In the genomic region with DNA sequence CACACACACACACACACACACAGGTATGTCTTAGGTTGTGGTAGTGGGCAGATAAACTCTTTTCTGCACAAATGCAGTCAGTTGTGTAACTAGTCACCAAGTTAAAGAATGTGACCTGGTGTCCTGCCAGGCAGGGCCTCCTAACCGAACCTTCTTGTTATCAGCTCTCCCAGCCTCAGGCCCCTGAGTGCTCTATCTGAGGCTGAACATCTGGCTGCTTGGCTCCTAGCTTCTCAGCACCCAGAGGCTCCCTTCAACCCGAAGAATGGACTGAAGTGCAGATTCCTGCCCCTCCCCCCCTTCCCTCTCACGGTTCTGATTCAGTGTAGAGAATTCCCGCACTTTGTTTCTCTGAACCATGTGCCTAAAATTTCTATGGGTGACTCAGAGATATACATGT, we compare ENCODE assay signal across 8 mouse cellular contexts. TPM values are rescaled to one million over a fixed set of nuclear protein-coding genes. Genes with fewer than 3 reads are reported as not detected.
DNase-seq lines count a peak whose midpoint lies in the region; ATAC-seq lines count a peak whose summit lies in the region.

No protein-coding gene starts in this region.

- peak overlapping the region; percentile 78 for H3K27ac ChIP-seq in heart, embryonic 12.5 days (ENCODE audit: poor library complexity, severe bottlenecking)
- H3K27ac ChIP-seq in midbrain, embryonic 15.5 days, result no peak overlapping the region

- peaks cover 63% of the 10 kb centered on the region for H3K4me1 ChIP-seq in heart, embryonic 12.5 days (replicated peaks)
- H3K4me1 ChIP-seq in midbrain, embryonic 15.5 days, result peaks cover 34% of the 10 kb centered on the region

- DNase-seq in urinary bladder, postnatal 14 days (ENCODE audit: low spot score), result peak; percentile 25
- DNase-seq in urinary bladder, postnatal 10 days (ENCODE audit: low spot score), result no peak
- peak; percentile 40 to 41 for DNase-seq in kidney, postnatal 4 days
- DNase-seq in yolk sac, embryonic 10.5 days (ENCODE audit: low spot score), result peak; percentile 54
- no peak for DNase-seq in gastrocnemius, postnatal 10 days
- no peak for DNase-seq in left cerebral cortex, postnatal 36 days (ENCODE audit: low spot score in 2 of 2)

- WGBS in heart, embryonic 12.5 days, result 2% methylated on average over 4 of the region's 4 CpGs
- WGBS in midbrain, embryonic 15.5 days, result 20% methylated on average over 4 of the region's 4 CpGs

- peak overlapping the region; percentile 65 for H3K4me2 ChIP-seq in heart, embryonic 12.5 days
- H3K4me2 ChIP-seq in midbrain, embryonic 15.5 days, result no peak overlapping the region

- H3K36me3 ChIP-seq in heart, embryonic 12.5 days, result no peaks in the 10 kb centered on the region
- H3K36me3 ChIP-seq in midbrain, embryonic 15.5 days (replicated peaks), result no peaks in the 10 kb centered on the region

- peak; percentile 75 for ATAC-seq in heart, embryonic 12.5 days (ENCODE audit: insufficient number of reproducible peaks, low FRiP score)
- no peak for ATAC-seq in midbrain, embryonic 15.5 days (replicated peaks)

- intact Hi-C loops in left cerebral cortex, postnatal 36 days (cut with DNase I), result no loop called here

- H3K9ac ChIP-seq in heart, embryonic 12.5 days, result peak overlapping the region; percentile 21; the same call in 1 of the 2 replicates
- no peak overlapping the region for H3K9ac ChIP-seq in midbrain, embryonic 15.5 days

- H3K4me3 ChIP-seq in heart, embryonic 12.5 days, result peak overlapping the region; percentile 29; the same call in 1 of the 2 replicates
- H3K4me3 ChIP-seq in midbrain, embryonic 15.5 days, result no peak overlapping the region

- no peaks in the 10 kb centered on the region for H3K27me3 ChIP-seq in heart, embryonic 12.5 days (replicated peaks)
- no peaks in the 10 kb centered on the region for H3K27me3 ChIP-seq in midbrain, embryonic 15.5 days (replicated peaks)

- H3K9me3 ChIP-seq in heart, embryonic 12.5 days (replicated peaks), result no peaks in the 10 kb centered on the region
- no peaks in the 10 kb centered on the region for H3K9me3 ChIP-seq in midbrain, embryonic 15.5 days

RNA-seq across cellular contexts. Expression of a gene that starts 3.6 kb away (rescaled TPM):
- polyA plus RNA-seq in heart, embryonic 12.5 days (2016; fragmentation: Nextera tagmentation; extraction: Ambion mirVana), result 72.6 and 73.2 TPM in 2 replicates
- total RNA-seq in gastrocnemius, postnatal 10 days (2021), result 10 to 100 TPM; 24.0 to 26.6 TPM
- total RNA-seq in left cerebral cortex, postnatal 36 days (2021), result 10 to 100 TPM; 47.6 to 48.2 TPM
- polyA plus RNA-seq in midbrain, embryonic 15.5 days (2015; fragmentation: Nextera tagmentation; extraction: Ambion mirVana), result 25.7 and 25.8 TPM in 2 replicates

Comparison
In these comparisons a context has a peak if more than half of its experiments do, and no peak if none do; other contexts are left out.
1. DNase-seq: peak in urinary bladder, postnatal 14 days (single experiment), kidney, postnatal 4 days (2 of 2) and yolk sac, embryonic 10.5 days (single experiment); none in urinary bladder, postnatal 10 days (single experiment), gastrocnemius, postnatal 10 days (single experiment) and left cerebral cortex, postnatal 36 days (0 of 2).